Mouse (Mus musculus) liver, embryonic 14.5 days (tissue): ENCODE results near the gene Gprasp1.

ENCODE experiments used
- CTCF ChIP-seq: IDR thresholded peaks from 2 replicates; pipeline ENCODE4 v1.5.1; 2016; ENCODE audit warnings: antibody characterized with exemption, low read depth, control low read depth
- EP300 ChIP-seq: IDR thresholded peaks from 2 replicates; pipeline ENCODE4 v1.6.1; 2016; ENCODE audit warnings: antibody characterized with exemption, low read depth

- TF ChIP-seq EP300 = no peak
- no peak for TF ChIP-seq CTCF
These were observed at the start of gene Gprasp1, which contains the start of gene Armcx5 for GRCm38 (mm10) chrX:135742304-135743055.
